Mouse (Mus musculus): ENCODE results near the gene Tsga13.

DNA sequence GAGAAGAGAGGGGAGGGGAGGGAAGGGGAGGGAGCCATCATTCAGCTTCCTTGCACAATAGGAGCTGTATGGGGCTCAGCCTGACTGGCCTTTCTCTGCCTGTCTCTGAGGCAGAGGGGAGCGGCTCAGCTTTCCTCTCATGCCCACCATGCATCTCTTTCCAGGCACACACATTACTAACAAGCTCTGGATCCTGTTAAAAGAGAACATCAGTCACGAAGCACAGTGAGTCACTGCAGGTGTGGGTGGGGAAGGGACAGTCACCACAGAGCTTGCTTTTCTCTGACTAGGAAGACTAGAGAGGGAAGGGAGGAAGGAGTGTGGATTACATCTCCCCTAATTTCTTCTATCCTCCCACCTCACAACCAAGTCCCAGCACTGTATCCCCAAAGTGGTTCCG is 7.4 kb downstream of the Tsga13 start:
- TF ChIP-seq CTCF (IDR thresholded peaks at IDR 0.05; ENCODE audit: low read depth, low read length) (no peak), GATA1 (IDR thresholded peaks at IDR 0.05; ENCODE audit: borderline replicate concordance, low read length) (no peak), TAL1 (conservative IDR thresholded peaks at IDR 0.05; ENCODE audit: low read depth, low read length) (no peak), POLR2AphosphoS5 (IDR thresholded peaks at IDR 0.05; ENCODE audit: insufficient replicate concordance, low read depth, low read length) (no peak), GATA2 (IDR thresholded peaks at IDR 0.05; ENCODE audit: borderline replicate concordance, low read depth, low read length) (no peak)
